Mouse (Mus musculus) intestine, embryonic 16.5 days (tissue): ENCODE results near the gene Rps16. TPM values are rescaled to one million over a fixed set of nuclear protein-coding genes. Genes with fewer than 3 reads are reported as not detected.

Experiments used
- ATAC-seq: fragments of 200-750 bp; cut with Nextera tagmentation; 2 replicates; pipeline ENCODE4 v1.8.0; 2017; ENCODE audit warnings: moderate TSS enrichment, moderate library complexity
- H3K27ac ChIP-seq: fragments of 300-500 bp; sonication (generic); 2 replicates; pipeline ENCODE4 v1.5.1; 2014; ENCODE audit warnings: mild to moderate bottlenecking, low read length
- H3K27me3 ChIP-seq: fragments of 300-500 bp; sonication (generic); replicated peaks from 2 replicates; pipeline ENCODE4 v1.6.1; 2014; ENCODE audit warnings: low read length, control low read depth, mixed read lengths; ENCODE audit not compliant: control insufficient read depth, insufficient read depth
- H3K36me3 ChIP-seq: fragments of 300-500 bp; sonication (generic); 2 replicates; pipeline ENCODE4 v1.6.1; 2014; ENCODE audit warnings: low read length, control low read depth; ENCODE audit not compliant: control insufficient read depth, insufficient read depth
- H3K4me1 ChIP-seq: fragments of 300-500 bp; sonication (generic); 2 replicates; pipeline ENCODE4 v1.6.1; 2014; ENCODE audit warnings: low read length, control low read depth, mixed read lengths; ENCODE audit not compliant: control insufficient read depth, insufficient read depth
- H3K4me2 ChIP-seq: fragments of 300-500 bp; sonication (generic); 2 replicates; pipeline ENCODE4 v1.6.1; 2014; ENCODE audit warnings: low read depth, low read length, control low read depth
- H3K4me3 ChIP-seq: fragments of 300-500 bp; sonication (generic); 2 replicates; pipeline ENCODE4 v1.5.1; 2014; ENCODE audit warnings: mild to moderate bottlenecking, low read length
- H3K9ac ChIP-seq: fragments of 300-500 bp; sonication (generic); 2 replicates; pipeline ENCODE4 v1.6.1; 2014; ENCODE audit warnings: low read depth, low read length
- H3K9me3 ChIP-seq: fragments of 300-500 bp; sonication (generic); 2 replicates; pipeline ENCODE4 v1.6.1; 2016; ENCODE audit warnings: low read length, control low read depth; ENCODE audit not compliant: control insufficient read depth
- WGBS: fragments of 180-500 bp; shearing (Covaris S2); extraction: QIAGEN DNeasy Blood & Tissue Kit; methylation state at CpG from one replicate; pipeline ENCODE4 v1.1.7; 2014; 5-methylcytosine and 5-hydroxymethylcytosine counted together
- polyA plus RNA-seq: library from polyadenylated mRNA; unstranded; fragments of >200 nt; fragmentation: Nextera tagmentation; extraction: Ambion mirVana; gene quantifications from 2 replicates; pipeline ENCODE4 v1.2.1, GENCODE M21; 2015

The Rps16 gene
- polyA plus RNA-seq, 1 experiment from 2014 or later = 1,010 TPM

GRCm38 (mm10) chr7:28377190-28378065, 27.0 kb downstream of the Rps16 start:
- Histone ChIP-seq H3K4me3 (peak overlapping the region; percentile 84), H3K27me3 (no peaks in the 10 kb centered on the region), H3K4me1 (peaks cover 41% of the 10 kb centered on the region), H3K27ac (peak overlapping the region; percentile 99), H3K4me2 (peak overlapping the region; percentile 62), H3K9ac (peak overlapping the region; percentile 98), H3K9me3 (no peaks in the 10 kb centered on the region), H3K36me3 (no peaks in the 10 kb centered on the region)
- WGBS = 60% methylated on average over 18 of the region's 18 CpGs
- no peak for ATAC-seq

GRCm38 (mm10) chr7:28378066-28378690, 27.7 kb downstream of the Rps16 start:
- WGBS = 25% methylated on average over 32 of the region's 32 CpGs

GRCm38 (mm10) chr7:28378769-28379651, 28.6 kb downstream of the Rps16 start:
- H3K27me3 ChIP-seq = no peaks in the 10 kb centered on the region
- peak overlapping the region; percentile 99 for H3K27ac ChIP-seq
- H3K4me2 ChIP-seq = peak overlapping the region; percentile 62
- peak overlapping the region; percentile 84 for H3K4me3 ChIP-seq
- no peaks in the 10 kb centered on the region for H3K9me3 ChIP-seq
- H3K9ac ChIP-seq = peak overlapping the region; percentile 98
- under 1% methylated on average over 53 of the region's 53 CpGs for WGBS
- peak; percentile 43 for ATAC-seq
- peaks cover 52% of the 10 kb centered on the region for H3K4me1 ChIP-seq
- no peaks in the 10 kb centered on the region for H3K36me3 ChIP-seq

More at GRCm38 (mm10) chr7:28378066-28378690, 27.7 kb downstream of the Rps16 start:
- peak overlapping the region; percentile 99 for H3K27ac ChIP-seq
- H3K4me1 ChIP-seq = peaks cover 48% of the 10 kb centered on the region
- peak overlapping the region; percentile 62 for H3K4me2 ChIP-seq
- H3K9me3 ChIP-seq = no peaks in the 10 kb centered on the region
- H3K27me3 ChIP-seq = no peaks in the 10 kb centered on the region
- H3K4me3 ChIP-seq = peak overlapping the region; percentile 84
- no peaks in the 10 kb centered on the region for H3K36me3 ChIP-seq
- H3K9ac ChIP-seq = peak overlapping the region; percentile 98
- ATAC-seq = 0 out of 2 replicates have a peak, but pooled peaks have one; percentile 5

GRCm38 (mm10) chr7:28380237-28381016, 30.0 kb downstream of the Rps16 start, which contains the start of gene Zfp36:
Zfp36 (minus strand) TSS chr7:28380253.
- no peaks in the 10 kb centered on the region for H3K9me3 ChIP-seq
- peak within 1 kb of the TSS; percentile 100 for H3K27ac ChIP-seq
- H3K36me3 ChIP-seq = no peaks in the 10 kb centered on the region
- ATAC-seq = no peak
- H3K4me2 ChIP-seq = peak within 1 kb of the TSS; percentile 62
- peaks cover 49% of the 10 kb centered on the region for H3K4me1 ChIP-seq
- peak within 1 kb of the TSS; percentile 84 for H3K4me3 ChIP-seq
- 43% methylated on average over 17 of the region's 17 CpGs for WGBS
- H3K27me3 ChIP-seq = no peaks in the 10 kb centered on the region
- H3K9ac ChIP-seq = peak within 1 kb of the TSS; percentile 98

GRCm38 (mm10) chr7:28381017-28381790, 30.8 kb downstream of the Rps16 start:
- peak overlapping the region; percentile 47 for H3K4me3 ChIP-seq
- H3K27ac ChIP-seq = peak overlapping the region; percentile 100
- no peaks in the 10 kb centered on the region for H3K27me3 ChIP-seq
- H3K9me3 ChIP-seq = no peaks in the 10 kb centered on the region
- H3K9ac ChIP-seq = peak overlapping the region; percentile 79
- WGBS = 3% methylated on average over 30 of the region's 30 CpGs
- H3K4me1 ChIP-seq = peaks cover 50% of the 10 kb centered on the region
- H3K36me3 ChIP-seq = no peaks in the 10 kb centered on the region
- peak; percentile 21 for ATAC-seq
- peak overlapping the region; percentile 62 for H3K4me2 ChIP-seq

GRCm38 (mm10) chr7:28381938-28382337, 31.5 kb downstream of the Rps16 start:
- Histone ChIP-seq H3K9ac (peak overlapping the region; percentile 79), H3K27me3 (no peaks in the 10 kb centered on the region), H3K36me3 (no peaks in the 10 kb centered on the region), H3K4me1 (peaks cover 52% of the 10 kb centered on the region), H3K9me3 (no peaks in the 10 kb centered on the region), H3K4me3 (peak overlapping the region; percentile 47), H3K4me2 (peak overlapping the region; percentile 62), H3K27ac (peak overlapping the region; percentile 100)
- peak; percentile 47 for ATAC-seq
- WGBS = 2% methylated on average over 20 of the region's 20 CpGs

GRCm38 (mm10) chr7:28382347-28382951, 32.0 kb downstream of the Rps16 start:
- peak overlapping the region; percentile 47 for H3K4me3 ChIP-seq
- no peaks in the 10 kb centered on the region for H3K9me3 ChIP-seq
- peak overlapping the region; percentile 62 for H3K4me2 ChIP-seq
- ATAC-seq = peak; percentile 5; the same call in 1 of the 2 replicates
- H3K36me3 ChIP-seq = no peaks in the 10 kb centered on the region
- peaks cover 51% of the 10 kb centered on the region for H3K4me1 ChIP-seq
- peak overlapping the region; percentile 100 for H3K27ac ChIP-seq
- WGBS = 47% methylated on average over 10 of the region's 12 CpGs
- H3K27me3 ChIP-seq = no peaks in the 10 kb centered on the region
- peak overlapping the region; percentile 79 for H3K9ac ChIP-seq
